Mouse (Mus musculus) forebrain, embryonic 10.5 days (tissue): ENCODE measurements around the gene Zfp87. TPM values are rescaled to one million over a fixed set of nuclear protein-coding genes. Genes with fewer than 3 reads are reported as not detected.

Experiments used
- DNase-seq: peaks from one replicate; pipeline ENCODE4 v3.0.0-alpha.2; 2017; ENCODE audit warnings: low spot score; ENCODE audit errors: extremely low spot score
- H3K27ac ChIP-seq: fragments of 300-500 bp; sonication (generic); 2 replicates; pipeline ENCODE4 v1.5.1; 2016; ENCODE audit warnings: mild to moderate bottlenecking
- H3K27me3 ChIP-seq: fragments of 300-500 bp; sonication (generic); 2 replicates; pipeline ENCODE4 v1.6.1; 2016; ENCODE audit warnings: mild to moderate bottlenecking; ENCODE audit not compliant: poor library complexity, severe bottlenecking
- H3K36me3 ChIP-seq: fragments of 300-500 bp; sonication (generic); replicated peaks from 2 replicates; pipeline ENCODE4 v1.6.1; 2016; ENCODE audit warnings: mild to moderate bottlenecking, moderate library complexity
- H3K4me1 ChIP-seq: fragments of 300-500 bp; sonication (generic); 2 replicates; pipeline ENCODE4 v1.6.1; 2016
- H3K4me3 ChIP-seq: fragments of 300-500 bp; sonication (generic); 2 replicates; pipeline ENCODE4 v1.5.1; 2016; ENCODE audit warnings: mild to moderate bottlenecking, moderate library complexity
- H3K9me3 ChIP-seq: fragments of 300-500 bp; sonication (generic); 2 replicates; pipeline ENCODE4 v1.6.1; 2016; ENCODE audit warnings: mild to moderate bottlenecking, moderate library complexity
- WGBS: fragments of 180-500 bp; shearing (Covaris S2); methylation state at CpG from one replicate; pipeline ENCODE4 v1.1.7; 2016; 5-methylcytosine and 5-hydroxymethylcytosine counted together
- polyA plus RNA-seq: library from polyadenylated mRNA; unstranded; fragments of >200 nt; fragmentation: Nextera tagmentation; extraction: Ambion mirVana; gene quantifications from 2 replicates; pipeline ENCODE4 v1.2.1, GENCODE M21; 2016

The Zfp87 gene
- 21.8 and 22.4 TPM in 2 replicates for polyA plus RNA-seq

GRCm38 (mm10) chr13:67525753-67526410 lies at the start of gene Zfp87, which contains the start of gene Gm26965:
TSS of gene Zfp87 (minus strand) at chr13:67526177.
TSS of gene Gm26965 (minus strand) at chr13:67526151.
- H3K27me3 ChIP-seq, result no peaks in the 10 kb centered on the region
- WGBS, result under 1% methylated on average over 27 of the region's 27 CpGs
- peaks cover 11% of the 10 kb centered on the region for H3K36me3 ChIP-seq
- peak within 1 kb of the TSS; percentile 87 for H3K27ac ChIP-seq
- H3K4me1 ChIP-seq, result peaks cover 22% of the 10 kb centered on the region
- H3K9me3 ChIP-seq, result no peaks in the 10 kb centered on the region
- H3K4me3 ChIP-seq, result peak within 1 kb of the TSS; percentile 87
- peak; percentile 91 for DNase-seq

GRCm38 (mm10) chr13:67572591-67573189 lies 46.7 kb upstream of the Zfp87 start:
- no peaks in the 10 kb centered on the region for H3K9me3 ChIP-seq
- no peak overlapping the region for H3K27ac ChIP-seq
- no peak overlapping the region for H3K4me3 ChIP-seq
- H3K27me3 ChIP-seq, result no peaks in the 10 kb centered on the region
- no peaks in the 10 kb centered on the region for H3K36me3 ChIP-seq
- 72% methylated on average over 5 of the region's 5 CpGs for WGBS
- no peak for DNase-seq
- H3K4me1 ChIP-seq, result no peaks in the 10 kb centered on the region

GRCm38 (mm10) chr13:67553730-67554129 lies 27.8 kb upstream of the Zfp87 start, which contains the start of gene Zfp748:
TSS of gene Zfp748 (minus strand) at chr13:67553830.
- Histone ChIP-seq H3K9me3 (no peaks in the 10 kb centered on the region), H3K4me3 (peak within 1 kb of the TSS; percentile 70), H3K4me1 (peaks cover 13% of the 10 kb centered on the region), H3K27ac (peak within 1 kb of the TSS; percentile 94), H3K27me3 (no peaks in the 10 kb centered on the region), H3K36me3 (peaks cover 8% of the 10 kb centered on the region; the same call in 1 of the 2 replicates)
- 82% methylated on average over 4 of the region's 4 CpGs for WGBS
- DNase-seq, result no peak

- Histone ChIP-seq H3K4me1 (peaks cover 13% of the 10 kb centered on the region), H3K9me3 (no peaks in the 10 kb centered on the region), H3K36me3 (peaks cover 8% of the 10 kb centered on the region), H3K4me3 (peak overlapping the region; percentile 70), H3K27ac (peak overlapping the region; percentile 94), H3K27me3 (no peaks in the 10 kb centered on the region)
- under 1% methylated on average over 44 of the region's 44 CpGs for WGBS
- DNase-seq, result peak; percentile 82
These were observed 26.7 kb upstream of the Zfp87 start for GRCm38 (mm10) chr13:67552505-67553346.

GRCm38 (mm10) chr13:67545941-67546340 lies 20.0 kb upstream of the Zfp87 start:
- WGBS, result 90% methylated on average over 1 of the region's 1 CpGs
- Histone ChIP-seq H3K9me3 (peaks cover 9% of the 10 kb centered on the region), H3K36me3 (peaks cover 66% of the 10 kb centered on the region), H3K27ac (no peak overlapping the region), H3K27me3 (no peaks in the 10 kb centered on the region), H3K4me3 (no peak overlapping the region), H3K4me1 (no peaks in the 10 kb centered on the region)
- no peak for DNase-seq

GRCm38 (mm10) chr13:67527049-67527730 lies 1.2 kb upstream of the Zfp87 start:
- DNase-seq, result no peak
- peaks cover 22% of the 10 kb centered on the region for H3K4me1 ChIP-seq
- 71% methylated on average over 3 of the region's 3 CpGs for whole genome bisulfite sequencing
- H3K4me3 ChIP-seq, result no peak overlapping the region
- no peak overlapping the region for H3K27ac ChIP-seq
- H3K36me3 ChIP-seq, result no peaks in the 10 kb centered on the region
- H3K9me3 ChIP-seq, result no peaks in the 10 kb centered on the region
- no peaks in the 10 kb centered on the region for H3K27me3 ChIP-seq

GRCm38 (mm10) chr13:67500908-67501307 lies 25.1 kb downstream of the Zfp87 start:
- peaks cover 3% of the 10 kb centered on the region for H3K36me3 ChIP-seq
- no peak overlapping the region for H3K4me3 ChIP-seq
- no peaks in the 10 kb centered on the region for H3K9me3 ChIP-seq
- H3K27me3 ChIP-seq, result no peaks in the 10 kb centered on the region
- DNase-seq, result no peak
- 73% methylated on average over 1 of the region's 1 CpGs for WGBS
- H3K27ac ChIP-seq, result no peak overlapping the region
- H3K4me1 ChIP-seq, result peaks cover 9% of the 10 kb centered on the region

- H3K36me3 ChIP-seq, result peaks cover 10% of the 10 kb centered on the region
- DNase-seq, result peak; percentile 76
- H3K4me3 ChIP-seq, result peak within 1 kb of the TSS; percentile 78
- WGBS, result under 1% methylated on average over 22 of the region's 22 CpGs
- H3K9me3 ChIP-seq, result no peaks in the 10 kb centered on the region
- peak within 1 kb of the TSS; percentile 83 for H3K27ac ChIP-seq
- H3K4me1 ChIP-seq, result peaks cover 9% of the 10 kb centered on the region
- no peaks in the 10 kb centered on the region for H3K27me3 ChIP-seq
These were observed 25.8 kb downstream of the Zfp87 start, which contains the start of gene Zfp58 for GRCm38 (mm10) chr13:67500084-67500719. TSS of gene Zfp58 (minus strand) at chr13:67500555.

GRCm38 (mm10) chr13:67495631-67496030 lies 30.3 kb downstream of the Zfp87 start:
- 89% methylated on average over 1 of the region's 1 CpGs for WGBS
- peaks cover 9% of the 10 kb centered on the region for H3K4me1 ChIP-seq
- H3K27me3 ChIP-seq, result no peaks in the 10 kb centered on the region
- peaks cover 56% of the 10 kb centered on the region for H3K36me3 ChIP-seq
- peaks cover 28% of the 10 kb centered on the region for H3K9me3 ChIP-seq
- no peak overlapping the region for H3K27ac ChIP-seq
- no peak for DNase-seq
- no peak overlapping the region for H3K4me3 ChIP-seq

GRCm38 (mm10) chr13:67484424-67484811 lies 41.6 kb downstream of the Zfp87 start:
- WGBS, result 56% methylated on average over 8 of the region's 8 CpGs
- Histone ChIP-seq H3K27ac (peak overlapping the region; percentile 76), H3K4me1 (peaks cover 13% of the 10 kb centered on the region), H3K9me3 (no peaks in the 10 kb centered on the region), H3K4me3 (peak overlapping the region; percentile 66), H3K27me3 (no peaks in the 10 kb centered on the region), H3K36me3 (peaks cover 25% of the 10 kb centered on the region)
- DNase-seq, result no peak

GRCm38 (mm10) chr13:67483625-67484423 lies 42.2 kb downstream of the Zfp87 start, which contains the start of gene Zfp874b:
TSS of gene Zfp874b (minus strand) at chr13:67484258.
- DNase-seq, result peak; percentile 79
- H3K9me3 ChIP-seq, result no peaks in the 10 kb centered on the region
- peak within 1 kb of the TSS; percentile 66 for H3K4me3 ChIP-seq
- peaks cover 19% of the 10 kb centered on the region for H3K36me3 ChIP-seq
- peak within 1 kb of the TSS; percentile 76 for H3K27ac ChIP-seq
- peaks cover 13% of the 10 kb centered on the region for H3K4me1 ChIP-seq
- 7% methylated on average over 20 of the region's 20 CpGs for WGBS
- H3K27me3 ChIP-seq, result no peaks in the 10 kb centered on the region
